Mouse (Mus musculus) midbrain, embryonic 16.5 days (tissue): ENCODE data around the gene Smim24. TPM values are rescaled to one million over a fixed set of nuclear protein-coding genes. Genes with fewer than 3 reads are reported as not detected.

ENCODE experiments used
- ATAC-seq: fragments of 200-750 bp; cut with Nextera tagmentation; 2 replicates; pipeline ENCODE4 v1.8.0; 2017; ENCODE audit warnings: moderate TSS enrichment
- H3K27ac ChIP-seq: fragments of 300-500 bp; sonication (generic); 2 replicates; pipeline ENCODE4 v1.5.1; 2014; ENCODE audit warnings: mild to moderate bottlenecking, low read length, mixed read lengths
- H3K27me3 ChIP-seq: fragments of 300-500 bp; sonication (generic); 2 replicates; pipeline ENCODE4 v1.6.1; 2014; ENCODE audit warnings: low read depth, low read length, mixed read lengths; ENCODE audit not compliant: control insufficient read depth, insufficient read depth
- H3K36me3 ChIP-seq: fragments of 300-500 bp; sonication (generic); 2 replicates; pipeline ENCODE4 v1.6.1; 2014; ENCODE audit warnings: mild to moderate bottlenecking, low read length, moderate library complexity, mixed read lengths; ENCODE audit not compliant: control insufficient read depth, insufficient read depth
- H3K4me1 ChIP-seq: fragments of 300-500 bp; sonication (generic); 2 replicates; pipeline ENCODE4 v1.6.1; 2014; ENCODE audit warnings: mild to moderate bottlenecking, low read length, mixed read lengths; ENCODE audit not compliant: control insufficient read depth, insufficient read depth
- H3K4me2 ChIP-seq: fragments of 300-500 bp; sonication (generic); 2 replicates; pipeline ENCODE4 v1.6.1; 2014; ENCODE audit warnings: mild to moderate bottlenecking, low read length, mixed read lengths
- H3K4me3 ChIP-seq: fragments of 300-500 bp; sonication (generic); 2 replicates; pipeline ENCODE4 v1.5.1; 2014; ENCODE audit warnings: low read depth, mild to moderate bottlenecking, low read length, moderate library complexity, mixed read lengths
- H3K9ac ChIP-seq: fragments of 300-500 bp; sonication (generic); 2 replicates; pipeline ENCODE4 v1.6.1; 2014; ENCODE audit warnings: low read depth, low read length, mixed read lengths
- H3K9me3 ChIP-seq: fragments of 300-500 bp; sonication (generic); replicated peaks from 2 replicates; pipeline ENCODE4 v1.6.1; 2014; ENCODE audit warnings: mild to moderate bottlenecking, low read length, mixed read lengths; ENCODE audit not compliant: control insufficient read depth, poor library complexity, severe bottlenecking
- WGBS: fragments of 180-500 bp; shearing (Covaris S2); extraction: QIAGEN DNeasy Blood & Tissue Kit; methylation state at CpG from one replicate; pipeline ENCODE4 v1.1.7; 2014; 5-methylcytosine and 5-hydroxymethylcytosine counted together
- polyA plus RNA-seq: library from polyadenylated mRNA; unstranded; fragments of >200 nt; fragmentation: Nextera tagmentation; extraction: Ambion mirVana; gene quantifications from 2 replicates; pipeline ENCODE4 v1.2.1, GENCODE M21; 2015

Smim24 gene
- polyA plus RNA-seq, 1 experiment from 2014 or later = 1.4 TPM

GRCm38 (mm10) chr10:81395127-81395526 lies 2.3 kb downstream of the Smim24 start:
- ATAC-seq = no peak
- Histone ChIP-seq H3K27me3 (no peaks in the 10 kb centered on the region), H3K9me3 (no peaks in the 10 kb centered on the region), H3K4me2 (no peak overlapping the region), H3K27ac (no peak overlapping the region), H3K9ac (no peak overlapping the region), H3K4me3 (no peak overlapping the region), H3K4me1 (peaks cover 4% of the 10 kb centered on the region; the same call in 1 of the 2 replicates), H3K36me3 (peaks cover 8% of the 10 kb centered on the region; the same call in 1 of the 2 replicates)
- 15% methylated on average over 5 of the region's 5 CpGs for WGBS

GRCm38 (mm10) chr10:81395865-81396264 lies 3.0 kb downstream of the Smim24 start:
- H3K9me3 ChIP-seq = no peaks in the 10 kb centered on the region
- H3K4me3 ChIP-seq = no peak overlapping the region
- H3K27ac ChIP-seq = no peak overlapping the region
- peaks cover 13% of the 10 kb centered on the region; the same call in 1 of the 2 replicates for H3K36me3 ChIP-seq
- ATAC-seq = no peak
- H3K9ac ChIP-seq = no peak overlapping the region
- H3K4me1 ChIP-seq = peaks cover 4% of the 10 kb centered on the region; the same call in 1 of the 2 replicates
- WGBS = 74% methylated on average over 4 of the region's 4 CpGs
- no peak overlapping the region for H3K4me2 ChIP-seq
- H3K27me3 ChIP-seq = no peaks in the 10 kb centered on the region

- no peak for ATAC-seq
- Histone ChIP-seq H3K36me3 (peaks cover 13% of the 10 kb centered on the region; the same call in 1 of the 2 replicates), H3K4me1 (peaks cover 9% of the 10 kb centered on the region), H3K4me3 (no peak overlapping the region), H3K27me3 (no peaks in the 10 kb centered on the region), H3K4me2 (no peak overlapping the region), H3K9me3 (no peaks in the 10 kb centered on the region), H3K9ac (no peak overlapping the region), H3K27ac (no peak overlapping the region)
- WGBS = 52% methylated on average over 5 of the region's 5 CpGs
These were observed 3.9 kb downstream of the Smim24 start for GRCm38 (mm10) chr10:81396749-81397148.

- H3K9ac ChIP-seq = 0 out of 2 replicates have a peak overlapping the region, but pooled peaks have one; percentile 10
- 66% methylated on average over 5 of the region's 5 CpGs for WGBS
- no peak for ATAC-seq
- H3K4me3 ChIP-seq = no peak overlapping the region
- no peaks in the 10 kb centered on the region for H3K9me3 ChIP-seq
- H3K27me3 ChIP-seq = no peaks in the 10 kb centered on the region
- no peak overlapping the region for H3K27ac ChIP-seq
- peaks cover 22% of the 10 kb centered on the region for H3K4me1 ChIP-seq
- peaks cover 16% of the 10 kb centered on the region for H3K36me3 ChIP-seq
- H3K4me2 ChIP-seq = 0 out of 2 replicates have a peak overlapping the region, but pooled peaks have one; percentile 3
These were observed 6.4 kb downstream of the Smim24 start for GRCm38 (mm10) chr10:81399296-81399695.

- H3K27me3 ChIP-seq = no peaks in the 10 kb centered on the region
- no peak for ATAC-seq
- H3K4me1 ChIP-seq = peaks cover 22% of the 10 kb centered on the region
- peaks cover 21% of the 10 kb centered on the region for H3K36me3 ChIP-seq
- WGBS = 78% methylated on average over 18 of the region's 18 CpGs
- H3K9ac ChIP-seq = 0 out of 2 replicates have a peak overlapping the region, but pooled peaks have one; percentile 26
- H3K27ac ChIP-seq = no peak overlapping the region
- H3K9me3 ChIP-seq = no peaks in the 10 kb centered on the region
- peak overlapping the region; percentile 28; the same call in 1 of the 2 replicates for H3K4me2 ChIP-seq
- no peak overlapping the region for H3K4me3 ChIP-seq
These were observed 7.0 kb downstream of the Smim24 start for GRCm38 (mm10) chr10:81399798-81400308.

GRCm38 (mm10) chr10:81400371-81401204 lies 7.7 kb downstream of the Smim24 start:
- no peaks in the 10 kb centered on the region for H3K27me3 ChIP-seq
- no peak overlapping the region for H3K4me3 ChIP-seq
- peaks cover 23% of the 10 kb centered on the region for H3K36me3 ChIP-seq
- no peak overlapping the region for H3K27ac ChIP-seq
- no peak for ATAC-seq
- peaks cover 22% of the 10 kb centered on the region for H3K4me1 ChIP-seq
- H3K4me2 ChIP-seq = peak overlapping the region; percentile 28; the same call in 1 of the 2 replicates
- 48% methylated on average over 22 of the region's 22 CpGs for WGBS
- 0 out of 2 replicates have a peak overlapping the region, but pooled peaks have one; percentile 41 for H3K9ac ChIP-seq
- H3K9me3 ChIP-seq = no peaks in the 10 kb centered on the region

GRCm38 (mm10) chr10:81401205-81401520 lies 8.3 kb downstream of the Smim24 start:
- Histone ChIP-seq H3K36me3 (peaks cover 29% of the 10 kb centered on the region), H3K4me1 (peaks cover 22% of the 10 kb centered on the region), H3K4me3 (no peak overlapping the region), H3K4me2 (no peak overlapping the region; the same call in 1 of the 2 replicates), H3K9ac (no peak overlapping the region), H3K9me3 (no peaks in the 10 kb centered on the region), H3K27me3 (no peaks in the 10 kb centered on the region), H3K27ac (peak overlapping the region; percentile 82; the same call in 1 of the 2 replicates)
- no peak for ATAC-seq
- WGBS = 34% methylated on average over 10 of the region's 10 CpGs

- H3K4me1 ChIP-seq = peaks cover 22% of the 10 kb centered on the region
- H3K36me3 ChIP-seq = peaks cover 32% of the 10 kb centered on the region
- ATAC-seq = peak; percentile 52
- no peaks in the 10 kb centered on the region; the same call in 1 of the 2 replicates for H3K27me3 ChIP-seq
- peak overlapping the region; percentile 31; the same call in 1 of the 2 replicates for H3K9ac ChIP-seq
- H3K4me3 ChIP-seq = no peak overlapping the region
- no peak overlapping the region; the same call in 1 of the 2 replicates for H3K4me2 ChIP-seq
- H3K9me3 ChIP-seq = no peaks in the 10 kb centered on the region
- H3K27ac ChIP-seq = peak overlapping the region; percentile 82
- WGBS = 7% methylated on average over 18 of the region's 18 CpGs
These were observed 8.8 kb downstream of the Smim24 start for GRCm38 (mm10) chr10:81401521-81402226.
